In genomic region chrX:52449177-52449576, GRCm38 (mm10) we compare ENCODE assay signal across 17 mouse cellular contexts.
"Had no signal": no experiment of that assay in that cellular context is flagged by ENCODE, and none has a peak within 500 bp of the region (broad histone marks: within the 10 kb centered on the region; RNA-seq: fewer than 3 reads in every experiment).

No protein-coding gene starts in this region.

- H3K36me3 ChIP-seq: midbrain, embryonic 13.5 days; midbrain, embryonic 15.5 days; neural tube, embryonic 12.5 days; stomach, embryonic 15.5 days had no signal

- DNase-seq: lung, adult 18-20 months; lung, embryonic 14.5 days; lung, postnatal 10 days; lung, postnatal 4 days; right cerebral cortex, postnatal 25 days; right cerebral cortex, postnatal 4 days; spleen, adult 18-20 months; thymus, adult 2 months; thymus, postnatal 25 days; thymus, postnatal 4 days had no signal

- H3K4me3 ChIP-seq: megakaryocyte, embryonic 14.5 days; midbrain, embryonic 13.5 days; midbrain, embryonic 15.5 days; neural tube, embryonic 12.5 days; stomach, embryonic 15.5 days had no signal

- H3K27ac ChIP-seq: midbrain, embryonic 13.5 days; midbrain, embryonic 15.5 days; neural tube, embryonic 12.5 days; stomach, embryonic 15.5 days; stomach, postnatal 0 days had no signal

- H3K27me3 ChIP-seq: midbrain, embryonic 15.5 days; neural tube, embryonic 12.5 days; stomach, embryonic 15.5 days had no signal

- H3K4me1 ChIP-seq: megakaryocyte, embryonic 14.5 days; midbrain, embryonic 13.5 days; midbrain, embryonic 15.5 days; neural tube, embryonic 12.5 days; stomach, embryonic 15.5 days had no signal

- H3K9me3 ChIP-seq: megakaryocyte, embryonic 14.5 days; midbrain, embryonic 13.5 days; midbrain, embryonic 15.5 days; neural tube, embryonic 12.5 days; stomach, embryonic 15.5 days had no signal

- H3K9ac ChIP-seq: lung, embryonic 14.5 days; midbrain, embryonic 13.5 days; midbrain, embryonic 15.5 days; neural tube, embryonic 12.5 days; stomach, embryonic 15.5 days had no signal

- H3K4me2 ChIP-seq: lung, embryonic 14.5 days; midbrain, embryonic 11.5 days; midbrain, embryonic 13.5 days; midbrain, embryonic 15.5 days; neural tube, embryonic 12.5 days; stomach, embryonic 15.5 days had no signal

- ATAC-seq: midbrain, embryonic 13.5 days; midbrain, embryonic 15.5 days had no signal
